Mouse (Mus musculus) brain, embryonic 14.5 days (tissue): ENCODE measurements around the gene Fbrsl1. TPM values are rescaled to one million over a fixed set of nuclear protein-coding genes. Genes with fewer than 3 reads are reported as not detected.
A peak's percentile ranks its signal among the peaks of the same experiment; 100 is the strongest.
"Not testable (repeated sequence)": the region's sequence is repeated elsewhere in the genome, so short reads cannot be mapped to it uniquely, and the experiment has no call there.

ENCODE experiments used
- DNase-seq: peaks from one replicate; pipeline ENCODE4 v3.0.0-alpha.2; 2011; ENCODE audit warnings: low read depth
- CTCF ChIP-seq: fragments of 200-500 bp; IDR thresholded peaks from 2 replicates; pipeline ENCODE4 v1.5.1; 2012; ENCODE audit warnings: inconsistent platforms, mild to moderate bottlenecking, moderate library complexity, borderline replicate concordance; ENCODE audit not compliant: insufficient read depth, insufficient read length; ENCODE audit errors: extremely low read depth
- POLR2A ChIP-seq: fragments of 200-500 bp; IDR thresholded peaks from 2 replicates; pipeline ENCODE4 v1.6.1; 2012; ENCODE audit warnings: mild to moderate bottlenecking, inconsistent platforms, borderline replicate concordance; ENCODE audit not compliant: poor library complexity, insufficient read depth, insufficient read length, severe bottlenecking; ENCODE audit errors: extremely low read depth
- polyA plus RNA-seq: library from polyadenylated mRNA; depleted of rRNA; stranded (reverse); fragments of >200 nt; gene quantifications from 2 replicates; pipeline ENCODE4 v1.2.3, GENCODE M21; 2012

The Fbrsl1 gene
- polyA plus RNA-seq, 1 experiment = 78.4 TPM

DNA sequence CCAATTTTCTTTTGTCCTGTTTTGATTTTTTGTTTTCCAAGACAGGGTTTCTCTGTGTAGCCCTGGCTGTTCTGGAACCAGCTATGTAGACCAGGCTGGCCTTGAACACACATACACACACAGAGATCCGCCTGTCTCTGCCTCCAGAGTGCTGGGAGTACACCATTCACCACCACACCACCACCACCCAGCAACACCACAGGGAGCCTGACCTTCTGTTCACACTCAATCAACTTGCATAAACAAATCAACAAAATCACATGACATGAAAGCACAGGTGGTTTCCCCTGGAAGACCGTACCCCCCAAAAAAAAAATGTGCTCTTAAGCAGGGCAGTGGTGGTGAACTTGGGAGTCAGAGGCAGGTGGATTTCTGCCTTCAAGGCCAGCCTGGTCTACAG lies 3.8 kb downstream of the Fbrsl1 start:
- DNase-seq = no peak
- TF ChIP-seq CTCF (no peak), POLR2A (no peak)

- TF ChIP-seq POLR2A = no peak
- no peak for TF ChIP-seq CTCF
- DNase-seq = no peak
Observed at GRCm38 (mm10) chr5:110442966-110443590, 5.2 kb downstream of the Fbrsl1 start.

GRCm38 (mm10) chr5:110439565-110440310 lies 8.6 kb downstream of the Fbrsl1 start:
- TF ChIP-seq CTCF (no peak), POLR2A (no peak)
- no peak for DNase-seq

DNA sequence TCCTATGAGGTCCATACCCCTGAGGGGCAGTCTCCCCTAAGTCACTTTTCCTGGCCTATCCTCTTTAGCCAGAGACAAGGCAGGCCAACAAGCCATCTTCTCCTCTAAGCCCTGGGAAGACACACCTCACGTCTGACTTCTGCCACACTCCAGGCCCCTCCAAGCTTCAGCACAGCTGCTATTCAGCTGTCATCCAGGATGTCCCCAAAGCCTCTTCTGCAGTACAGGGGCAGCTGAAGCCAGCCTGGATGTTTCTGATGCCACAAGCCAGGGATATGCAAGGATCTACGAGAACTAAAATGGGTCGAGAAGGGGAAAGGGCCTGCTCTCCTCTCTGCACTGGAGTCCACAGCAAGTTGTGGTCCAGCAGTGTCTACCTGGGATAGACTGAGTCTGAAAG lies 9.7 kb downstream of the Fbrsl1 start:
- no peak for DNase-seq
- TF ChIP-seq POLR2A = no peak
- no peak for TF ChIP-seq CTCF

DNA sequence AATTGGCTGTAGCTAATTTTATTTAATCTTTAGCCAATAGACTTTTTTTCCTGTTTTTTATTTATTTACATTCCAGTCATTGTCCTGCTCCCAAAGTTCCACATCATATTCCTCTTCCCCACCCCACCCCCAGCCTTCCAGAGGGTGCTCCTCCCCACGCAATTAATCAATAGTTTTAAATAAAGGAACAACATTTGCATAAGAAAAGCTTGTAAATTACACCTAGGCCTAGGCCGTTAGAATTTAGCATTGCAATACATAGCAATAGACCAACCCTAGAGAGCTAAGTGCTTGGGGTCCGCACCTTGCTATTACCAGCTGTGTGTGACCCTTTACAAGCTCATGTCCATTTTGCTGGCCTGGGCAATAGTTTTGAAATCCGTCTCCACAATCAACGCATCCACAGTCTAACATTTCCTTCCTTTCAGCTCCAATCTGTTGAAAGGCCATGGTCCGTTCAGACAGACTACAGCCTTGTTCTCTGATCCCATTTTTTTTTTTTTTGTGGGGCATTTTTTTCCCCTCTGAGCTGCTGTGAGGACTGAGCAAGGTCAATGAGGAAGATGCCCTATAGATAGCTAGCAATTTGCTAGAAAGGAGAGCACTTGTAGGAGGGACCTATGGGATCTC lies 10.6 kb downstream of the Fbrsl1 start:
- TF ChIP-seq CTCF = no peak
- no peak for TF ChIP-seq POLR2A
- no peak for DNase-seq

GRCm38 (mm10) chr5:110436166-110436565 lies 12.1 kb downstream of the Fbrsl1 start:
- DNase-seq = not testable (repeated sequence)

GRCm38 (mm10) chr5:110434816-110435215 lies 13.5 kb downstream of the Fbrsl1 start:
- no peak for TF ChIP-seq POLR2A
- TF ChIP-seq CTCF = peak; percentile 48; the same call in 1 of the 2 replicates
- DNase-seq = peak; percentile 45

DNA sequence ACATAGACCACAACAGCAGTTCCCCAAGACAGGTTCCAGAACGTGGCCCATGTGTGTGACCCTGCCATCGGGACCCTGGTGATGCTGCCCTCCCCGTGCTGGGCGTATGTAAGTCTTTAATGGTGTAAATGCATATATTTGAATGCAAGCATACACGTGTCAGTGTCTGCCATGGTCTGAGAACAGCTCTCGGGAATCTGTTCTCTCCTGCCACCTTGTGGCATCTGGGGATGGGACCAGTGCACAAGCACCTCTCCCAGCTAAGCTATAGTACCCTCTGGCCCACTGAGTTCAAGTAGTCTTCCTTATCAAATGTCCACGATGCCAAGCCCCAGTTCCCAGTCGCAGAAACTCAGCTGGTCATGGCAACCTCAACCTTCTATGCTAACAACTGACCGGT lies 19.3 kb downstream of the Fbrsl1 start:
- peak; percentile 89 for TF ChIP-seq CTCF
- TF ChIP-seq POLR2A = no peak
- peak; percentile 87 for DNase-seq

- no peak for DNase-seq
- TF ChIP-seq CTCF (no peak), POLR2A (no peak)
Observed at GRCm38 (mm10) chr5:110428290-110428689, 20.0 kb downstream of the Fbrsl1 start.

- TF ChIP-seq POLR2A (no peak), CTCF (no peak)
- no peak for DNase-seq
Observed at GRCm38 (mm10) chr5:110425187-110425586, 23.1 kb downstream of the Fbrsl1 start.

GRCm38 (mm10) chr5:110424204-110424603 lies 24.1 kb downstream of the Fbrsl1 start:
- DNase-seq = no peak
- TF ChIP-seq POLR2A = no peak
- no peak for TF ChIP-seq CTCF

DNA sequence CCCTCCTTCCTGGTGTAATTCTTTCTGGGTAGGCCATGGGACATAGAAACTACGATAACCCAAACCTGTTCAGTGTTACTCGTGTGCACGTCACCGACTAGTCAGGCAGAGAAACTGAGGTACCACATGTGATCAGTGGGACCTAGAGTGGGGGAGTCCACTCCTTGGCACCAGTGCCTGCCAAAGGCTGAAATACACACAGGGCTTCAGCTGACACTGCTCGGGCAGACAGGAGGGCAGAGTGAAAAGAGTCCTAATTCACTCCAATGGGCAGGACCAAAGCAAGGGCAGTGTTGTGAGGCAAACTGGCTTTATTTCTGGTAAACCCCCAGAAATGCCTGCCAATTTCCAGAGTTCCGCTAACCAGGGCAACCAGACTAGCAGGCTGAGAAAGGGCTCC lies 26.9 kb downstream of the Fbrsl1 start:
- TF ChIP-seq POLR2A (no peak), CTCF (no peak)
- peak; percentile 45 for DNase-seq
